Mouse (Mus musculus) layer of hippocampus, postnatal 10 days (tissue): ENCODE measurements around the gene Cdh15. TPM values are rescaled to one million over a fixed set of nuclear protein-coding genes. Genes with fewer than 3 reads are reported as not detected.

Source experiments
- total RNA-seq, 2 experiments: library from RNA; stranded (reverse); gene quantifications; 2 replicates each; pipeline ENCODE4 v1.2.3; 2021

Cdh15 gene
- total RNA-seq, 2 experiments from 2014 or later = 1.5 TPM

Other genes with a start within 250 kb of the Cdh15 start
- 10 to 100 TPM; 10.6 to 10.7 TPM for gene Galns, start 236.5 kb upstream of the Cdh15 start, total RNA-seq
- gene Trappc2l, start 236.3 kb upstream of the Cdh15 start, total RNA-seq = 10 to 100 TPM; 75.6 to 79.9 TPM
- gene Pabpn1l, start 225.2 kb upstream of the Cdh15 start, total RNA-seq = not detected
- 10 to 100 TPM; 23.4 to 25.7 TPM for gene Cbfa2t3, start 148.9 kb upstream of the Cdh15 start, total RNA-seq
- gene Acsf3, start 72.5 kb upstream of the Cdh15 start, total RNA-seq = 10 to 100 TPM; 15.7 to 16.3 TPM
- gene Ankrd11, start 194.3 kb downstream of the Cdh15 start, total RNA-seq = 100 to 1,000 TPM; 147 to 160 TPM
- 10 to 100 TPM; 65.8 to 75.5 TPM for gene Spg7, start 215.0 kb downstream of the Cdh15 start, total RNA-seq